Mouse (Mus musculus): ENCODE measurements around the gene Shpk.

The Shpk gene

DNA sequence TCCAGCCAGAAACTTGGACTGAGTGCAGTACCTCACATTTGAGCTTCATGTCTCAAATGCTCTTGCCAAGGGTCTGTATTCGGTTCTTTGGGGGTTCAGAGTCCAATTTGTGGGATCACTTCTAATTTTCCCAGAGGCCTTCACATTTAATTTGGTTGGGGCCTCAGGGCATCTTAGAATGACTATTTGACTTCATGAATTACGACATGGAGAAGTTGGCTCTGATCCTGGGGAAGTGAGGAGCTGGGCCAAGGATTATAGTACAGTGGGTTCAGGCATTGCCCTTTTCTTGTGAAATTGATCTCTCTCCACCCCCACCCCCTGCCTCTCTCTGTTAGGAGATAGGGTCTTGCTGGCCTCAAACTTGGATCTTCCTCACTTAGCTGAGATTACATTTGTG, 1.8 kb downstream of the Shpk start:
- DNase-seq, result no peak

DNA sequence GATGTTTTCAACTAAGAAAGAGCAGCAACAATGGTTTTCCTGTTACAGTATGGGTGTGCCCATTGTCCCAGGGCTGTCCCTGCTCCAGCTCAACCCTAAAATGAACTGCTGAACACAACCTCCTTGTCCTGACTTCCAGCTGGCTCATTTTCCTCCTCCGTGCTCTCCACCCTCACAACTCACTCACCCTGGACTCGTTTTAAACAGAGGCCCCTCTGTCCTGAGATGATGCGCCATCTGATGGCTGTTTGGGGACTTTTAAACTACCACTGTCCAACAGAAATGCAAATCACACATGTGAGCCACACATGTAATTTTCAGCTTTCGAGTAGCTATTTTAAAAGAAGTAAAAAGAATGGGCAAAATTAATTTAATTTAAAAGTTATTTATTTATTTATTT, 2.3 kb downstream of the Shpk start:
- no peak for DNase-seq

DNA sequence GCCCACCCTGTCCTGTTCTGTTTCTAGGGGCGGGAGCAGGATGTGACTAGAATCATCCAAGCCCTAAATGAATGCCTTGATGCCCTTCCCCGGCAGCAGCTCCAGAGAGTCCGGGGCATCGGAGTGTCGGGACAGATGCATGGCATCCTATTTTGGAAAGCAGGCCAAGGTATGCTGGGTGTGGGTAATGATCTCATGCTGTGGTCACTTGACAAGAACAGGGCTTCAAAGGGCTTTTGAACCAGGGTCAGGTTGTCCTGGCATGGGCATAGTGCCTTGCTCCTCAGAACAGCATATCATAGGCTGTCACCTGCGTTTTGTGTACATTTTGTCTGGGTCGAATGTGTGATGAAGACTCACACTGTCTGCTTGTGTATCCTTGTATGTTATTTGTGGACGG, 4.6 kb downstream of the Shpk start:
- no peak for DNase-seq

- no peak for DNase-seq
These were observed 5.9 kb downstream of the Shpk start for GRCm38 (mm10) chr11:73205194-73205593.

DNA sequence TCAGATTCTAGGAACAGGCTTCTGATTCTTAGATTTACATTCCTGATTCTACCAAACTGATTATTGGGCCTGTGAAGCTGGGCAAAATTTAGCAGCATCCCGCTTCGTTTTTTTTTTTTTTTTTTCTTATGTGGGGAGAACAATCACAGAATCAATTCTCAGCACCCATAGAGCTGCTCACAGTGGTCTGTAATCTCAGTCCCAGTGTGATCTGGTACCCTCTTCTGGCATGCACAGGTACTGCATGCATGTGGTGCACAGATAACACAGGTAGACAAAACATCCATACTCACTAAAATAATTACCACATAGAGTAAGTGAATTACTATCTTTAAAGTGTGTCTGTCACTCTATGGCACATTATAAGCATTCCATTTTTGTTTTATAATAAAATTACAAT, 8.4 kb downstream of the Shpk start:
- DNase-seq, result no peak

GRCm38 (mm10) chr11:73213956-73214355, 14.7 kb downstream of the Shpk start:
- no peak for DNase-seq

GRCm38 (mm10) chr11:73219671-73220070, 20.4 kb downstream of the Shpk start:
- no peak for DNase-seq

GRCm38 (mm10) chr11:73220651-73221050, 21.4 kb downstream of the Shpk start:
- no peak for DNase-seq

GRCm38 (mm10) chr11:73222846-73223245, 23.6 kb downstream of the Shpk start:
- no peak for DNase-seq

DNA sequence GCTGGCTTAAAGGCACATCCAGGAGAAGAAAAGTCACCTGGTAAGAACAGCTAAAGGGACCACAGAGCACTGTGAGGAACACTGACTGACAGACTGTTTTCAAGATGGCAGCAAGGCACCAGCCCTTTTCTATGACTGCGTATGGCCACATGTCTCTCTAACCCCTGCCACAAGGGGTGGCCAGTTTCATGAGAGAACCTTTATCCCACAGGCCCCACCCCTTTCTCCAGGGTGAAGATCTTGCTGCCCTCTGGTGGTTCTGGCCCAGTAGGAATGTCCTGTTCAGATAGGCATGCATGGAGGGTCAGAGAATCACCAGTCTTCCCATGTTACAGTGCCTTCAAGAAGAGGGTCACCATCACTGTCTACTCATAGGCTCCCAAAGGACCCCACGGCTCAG, 24.7 kb downstream of the Shpk start:
- peak; percentile 48 for DNase-seq

GRCm38 (mm10) chr11:73225856-73226255, 26.6 kb downstream of the Shpk start:
- DNase-seq, result no peak

- no peak for DNase-seq
These were observed 29.6 kb downstream of the Shpk start for GRCm38 (mm10) chr11:73228881-73229280.

DNA sequence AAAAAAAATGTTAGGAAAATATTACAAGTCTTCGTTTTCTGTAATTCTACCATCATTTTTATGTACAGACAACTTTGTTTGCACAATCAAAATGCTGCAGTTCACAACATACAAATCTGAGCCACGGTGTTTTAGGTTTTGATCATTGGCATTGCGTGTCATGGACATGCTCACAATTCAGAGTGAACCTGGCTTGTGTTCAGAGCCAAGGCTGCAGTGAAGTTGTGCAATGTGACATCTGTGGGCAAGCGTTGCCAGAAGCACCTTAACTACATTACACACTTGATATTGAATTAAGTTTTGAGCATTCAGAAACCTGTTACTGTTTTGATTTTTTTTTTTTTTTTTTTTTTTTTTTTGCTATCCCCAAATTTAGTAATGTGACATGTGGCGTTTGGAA, 30.8 kb downstream of the Shpk start:
- no peak for DNase-seq

DNA sequence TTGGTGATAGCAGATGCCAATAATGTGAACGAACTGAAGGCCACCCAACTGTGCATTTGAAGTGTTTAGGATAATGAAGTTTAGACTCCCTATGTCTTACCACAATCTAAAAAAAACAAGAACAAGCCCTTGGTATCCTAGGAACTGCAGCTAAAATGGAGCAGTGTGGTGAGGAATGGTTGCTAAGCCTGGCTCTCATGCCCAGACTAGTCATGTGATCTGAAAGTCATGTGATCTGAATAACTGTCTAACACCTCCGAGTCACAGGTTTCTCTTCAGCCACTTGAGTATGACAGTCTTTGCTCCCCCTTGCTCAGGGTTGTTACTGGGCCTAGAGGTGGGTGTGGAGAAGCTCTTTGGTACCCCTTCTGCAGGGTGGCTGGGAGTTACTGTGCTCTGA, 33.3 kb downstream of the Shpk start:
- no peak for DNase-seq

DNA sequence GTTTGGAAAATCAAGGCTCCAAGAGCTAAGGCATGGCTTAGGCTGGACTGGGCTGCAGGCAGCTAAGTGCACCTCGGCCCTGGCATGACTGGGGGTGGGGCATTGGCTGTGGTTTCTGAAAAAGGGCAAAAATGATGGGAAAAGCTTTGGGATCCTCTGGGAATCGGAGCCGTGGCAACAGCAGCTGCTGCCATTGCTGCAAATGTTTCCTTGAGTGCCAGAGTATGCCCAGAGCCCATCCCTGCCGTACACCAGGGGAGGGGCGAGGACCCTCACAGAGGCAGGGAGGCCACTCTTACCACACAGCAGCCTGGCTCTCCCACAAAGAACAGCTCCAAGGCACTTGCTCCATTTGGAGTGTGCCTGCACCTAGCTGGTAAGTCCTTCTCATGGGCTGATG, 34.7 kb downstream of the Shpk start, which contains the start of gene Trpv1:
Gene Trpv1 (plus strand): TSS at position 301 of the 400 bp plus-strand sequence.
- DNase-seq, result no peak

- DNase-seq, result peak; percentile 45
These were observed 36.9 kb downstream of the Shpk start for GRCm38 (mm10) chr11:73235990-73236701.

DNA sequence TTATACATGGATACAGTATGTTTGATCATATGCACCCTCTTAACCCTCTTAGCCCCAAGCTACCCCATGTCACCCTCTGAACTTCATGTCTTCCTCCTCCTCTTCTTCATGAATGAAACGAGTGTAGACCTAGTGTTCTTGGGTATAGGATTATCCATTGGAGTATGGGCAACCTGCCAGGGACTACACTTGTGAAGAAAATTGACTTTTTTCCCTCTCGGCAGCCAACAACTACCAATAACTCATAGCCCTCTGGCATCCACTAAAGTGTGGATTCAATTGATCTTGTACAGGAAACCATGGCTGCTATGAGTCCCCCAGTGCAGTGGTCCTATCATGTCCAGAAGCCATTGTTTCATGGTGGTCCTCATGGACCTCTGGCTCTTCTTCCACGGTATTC, 37.5 kb downstream of the Shpk start:
- no peak for DNase-seq

DNA sequence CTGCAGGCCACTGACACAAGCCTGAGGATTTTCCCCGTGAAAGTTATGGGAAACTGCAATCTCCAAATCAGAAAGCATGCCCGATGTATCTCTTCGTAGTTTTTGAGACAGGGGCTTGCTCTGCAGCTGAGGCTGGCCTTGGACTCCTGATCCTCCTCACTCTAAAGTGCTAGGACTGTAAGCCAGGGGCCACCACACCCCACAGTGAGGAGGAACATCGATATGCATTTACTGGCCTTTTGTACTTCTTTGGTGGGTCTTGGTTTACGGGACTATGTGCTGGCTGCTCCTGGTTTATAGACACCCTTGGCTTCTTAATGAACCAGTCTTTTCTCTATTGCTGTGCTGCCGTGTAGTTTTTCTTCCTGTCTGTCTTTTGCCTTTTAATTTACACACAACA, 42.9 kb downstream of the Shpk start:
- DNase-seq, result no peak

DNA sequence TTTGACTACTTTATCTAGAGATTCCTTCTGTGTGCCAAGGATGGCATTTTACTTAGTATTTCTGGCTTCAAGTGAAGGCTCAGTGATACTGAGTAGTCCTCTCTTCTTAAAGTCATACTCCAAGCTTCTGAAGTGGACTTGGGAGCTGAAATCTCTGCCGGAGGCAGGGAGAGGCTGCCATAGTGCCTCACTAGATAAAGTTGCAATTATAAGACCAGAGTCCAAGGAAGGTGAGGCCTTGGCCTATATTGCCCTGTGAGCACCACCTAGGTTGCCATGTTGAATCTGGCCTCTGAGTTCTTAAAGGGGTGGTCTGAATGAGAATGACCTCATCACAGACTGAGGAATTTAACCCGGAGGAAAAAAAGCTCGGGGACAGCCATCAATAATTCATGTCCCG, 43.5 kb downstream of the Shpk start:
- no peak for DNase-seq

- no peak for DNase-seq
These were observed 58.2 kb downstream of the Shpk start for GRCm38 (mm10) chr11:73257362-73257945.

DNA sequence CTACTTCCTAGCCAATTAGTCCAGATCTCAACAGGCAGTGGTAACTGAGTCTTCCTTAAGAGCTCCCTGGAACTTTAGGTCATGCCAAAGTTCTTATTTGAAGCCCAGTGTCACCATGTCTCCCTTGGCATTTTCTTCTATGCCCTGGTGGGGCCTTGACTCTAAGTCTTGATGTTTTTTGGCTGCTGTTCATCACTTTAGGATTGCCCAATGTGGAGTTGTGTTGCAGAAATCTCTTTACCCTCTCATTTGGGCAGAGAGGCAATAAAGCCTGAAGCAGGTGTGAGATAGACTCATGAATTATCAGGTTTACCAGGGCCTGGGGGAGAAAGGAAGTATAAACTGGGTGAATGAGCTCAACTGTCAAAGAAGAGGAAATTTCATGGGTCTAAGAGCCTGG, 59.4 kb downstream of the Shpk start:
- no peak for DNase-seq

- no peak for DNase-seq
These were observed 61.2 kb downstream of the Shpk start for GRCm38 (mm10) chr11:73260457-73260856.

GRCm38 (mm10) chr11:73261385-73261784, 62.1 kb downstream of the Shpk start:
- DNase-seq, result no peak

DNA sequence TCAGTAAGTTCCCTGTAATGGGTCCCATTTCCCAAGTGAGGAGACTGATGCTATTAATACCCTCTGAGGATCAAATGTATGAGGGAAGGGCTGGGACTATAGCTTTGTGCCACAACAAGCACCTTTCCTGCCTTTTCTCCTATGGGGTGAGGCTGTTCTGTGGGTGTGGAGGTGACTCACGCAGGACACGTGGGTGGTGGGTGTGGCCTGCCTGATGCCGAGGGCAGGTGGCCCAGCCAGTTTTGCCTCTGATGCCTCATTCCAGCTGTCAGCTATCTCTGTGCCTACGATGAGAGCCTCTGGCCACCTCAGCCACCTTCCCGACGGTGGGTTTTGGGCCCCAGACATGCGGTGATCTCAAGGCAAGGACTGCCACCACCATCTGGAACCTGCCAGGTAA, 68.0 kb downstream of the Shpk start, which contains the start of gene Trpv3:
Gene Trpv3 (plus strand): TSS at position 122 of the 400 bp plus-strand sequence.
- no peak for DNase-seq

All from kidney, adult 18-20 months (tissue).